25 mouse cellular contexts compared by ENCODE assay signal in genomic region chr1:98813990-98814389, GRCm38 (mm10).
"Had no signal": no experiment of that assay in that cellular context is flagged by ENCODE, and none has a peak within 500 bp of the region (broad histone marks: within the 10 kb centered on the region; RNA-seq: fewer than 3 reads in every experiment).

No protein-coding gene starts in this region.

- H3K9ac ChIP-seq: embryonic facial prominence, embryonic 12.5 days; embryonic facial prominence, embryonic 13.5 days; embryonic facial prominence, embryonic 15.5 days; forebrain, embryonic 12.5 days; forebrain, embryonic 13.5 days; forebrain, embryonic 15.5 days; forebrain, postnatal 0 days had no signal

- H3K9me3 ChIP-seq: embryonic facial prominence, embryonic 10.5 days; embryonic facial prominence, embryonic 12.5 days; embryonic facial prominence, embryonic 13.5 days; embryonic facial prominence, embryonic 15.5 days; forebrain, embryonic 10.5 days; forebrain, embryonic 12.5 days; forebrain, embryonic 13.5 days; forebrain, embryonic 15.5 days had no signal

- H3K27ac ChIP-seq: embryonic facial prominence, embryonic 10.5 days; embryonic facial prominence, embryonic 12.5 days; embryonic facial prominence, embryonic 13.5 days; embryonic facial prominence, embryonic 15.5 days; forebrain, embryonic 10.5 days; forebrain, embryonic 12.5 days; forebrain, embryonic 13.5 days; forebrain, embryonic 15.5 days; gastrocnemius, adult 2 months; heart, adult 2 months had no signal

- DNase-seq: cerebellum, adult 9-10 months; cerebellum, adult 9-11 months; cerebellum, postnatal 10 days; cerebellum, postnatal 14 days; cerebellum, postnatal 25 days; cerebellum, postnatal 36 days; embryo, embryonic 11 days; forebrain, postnatal 0 days; gastrocnemius, adult 2 months; gastrocnemius, postnatal 10 days; gastrocnemius, postnatal 14 days; gastrocnemius, postnatal 25 days; gastrocnemius, postnatal 36 days; heart, adult 11 months; heart, adult 18-20 months; heart, adult 2 months had no signal

- H3K4me3 ChIP-seq: embryonic facial prominence, embryonic 10.5 days; embryonic facial prominence, embryonic 12.5 days; embryonic facial prominence, embryonic 13.5 days; embryonic facial prominence, embryonic 15.5 days; erythroblast, embryonic 14.5 days; forebrain, embryonic 10.5 days; forebrain, embryonic 12.5 days; forebrain, embryonic 13.5 days; forebrain, embryonic 15.5 days; gastrocnemius, adult 2 months; heart, adult 2 months had no signal

- H3K36me3 ChIP-seq: embryonic facial prominence, embryonic 10.5 days; embryonic facial prominence, embryonic 12.5 days; embryonic facial prominence, embryonic 13.5 days; embryonic facial prominence, embryonic 15.5 days; forebrain, embryonic 10.5 days; forebrain, embryonic 12.5 days; forebrain, embryonic 15.5 days had no signal

- H3K4me1 ChIP-seq: embryonic facial prominence, embryonic 10.5 days; embryonic facial prominence, embryonic 12.5 days; embryonic facial prominence, embryonic 13.5 days; embryonic facial prominence, embryonic 15.5 days; forebrain, embryonic 10.5 days; forebrain, embryonic 12.5 days; forebrain, embryonic 13.5 days; forebrain, embryonic 15.5 days had no signal

- H3K27me3 ChIP-seq: embryonic facial prominence, embryonic 12.5 days; embryonic facial prominence, embryonic 13.5 days; embryonic facial prominence, embryonic 15.5 days; forebrain, embryonic 12.5 days; forebrain, embryonic 13.5 days; forebrain, embryonic 15.5 days had no signal
